9 mouse cellular contexts compared by ENCODE assay signal in genomic region chr2:73592231-73593100, GRCm38 (mm10). TPM values are rescaled to one million over a fixed set of nuclear protein-coding genes. Genes with fewer than 3 reads are reported as not detected.
DNase-seq lines count a peak whose midpoint lies in the region; ATAC-seq lines count a peak whose summit lies in the region.
"Had no signal": no experiment of that assay in that cellular context is flagged by ENCODE, and none has a peak within 500 bp of the region (broad histone marks: within the 10 kb centered on the region; RNA-seq: fewer than 3 reads in every experiment).

No protein-coding gene starts in this region.

- H3K27me3 ChIP-seq in embryonic facial prominence, embryonic 14.5 days (replicated peaks; ENCODE audit: control insufficient read depth, insufficient read depth, low read length), result no peaks in the 10 kb centered on the region
- no peaks in the 10 kb centered on the region for H3K27me3 ChIP-seq in heart, embryonic 16.5 days (ENCODE audit: control insufficient read depth, insufficient read depth, low read length)
- no peaks in the 10 kb centered on the region for H3K27me3 ChIP-seq in forebrain, embryonic 11.5 days (ENCODE audit: control insufficient read depth, insufficient read depth, low read length)
- H3K27me3 ChIP-seq: liver, embryonic 13.5 days had no signal

- peaks cover 38% of the 10 kb centered on the region for H3K4me1 ChIP-seq in embryonic facial prominence, embryonic 14.5 days (ENCODE audit: control insufficient read depth, insufficient read depth, low read length)
- H3K4me1 ChIP-seq in heart, embryonic 16.5 days (ENCODE audit: control insufficient read depth, insufficient read depth, low read length), result peaks cover 52% of the 10 kb centered on the region
- H3K4me1 ChIP-seq in forebrain, embryonic 11.5 days (replicated peaks; ENCODE audit: control insufficient read depth, insufficient read depth, low read length), result peaks cover 8% of the 10 kb centered on the region; the same call in 1 of the 2 replicates

- no peak overlapping the region for H3K4me3 ChIP-seq in embryonic facial prominence, embryonic 14.5 days (ENCODE audit: low read depth, low read length)
- no peak overlapping the region for H3K4me3 ChIP-seq in heart, embryonic 16.5 days (ENCODE audit: low read length)
- no peak overlapping the region for H3K4me3 ChIP-seq in forebrain, embryonic 11.5 days (ENCODE audit: low read depth, low read length)
- H3K4me3 ChIP-seq: liver, embryonic 13.5 days had no signal

- H3K36me3 ChIP-seq in embryonic facial prominence, embryonic 14.5 days (ENCODE audit: control insufficient read depth, insufficient read depth, low read length), result no peaks in the 10 kb centered on the region
- H3K36me3 ChIP-seq in heart, embryonic 16.5 days (ENCODE audit: control insufficient read depth, insufficient read depth), result no peaks in the 10 kb centered on the region
- H3K36me3 ChIP-seq in forebrain, embryonic 11.5 days (ENCODE audit: control insufficient read depth, insufficient read depth, low read length), result no peaks in the 10 kb centered on the region
- H3K36me3 ChIP-seq: liver, embryonic 13.5 days had no signal

- peak; percentile 80 for DNase-seq in NIH3T3 (ENCODE audit: low read depth)
- DNase-seq in embryonic facial prominence, embryonic 14.5 days (ENCODE audit: low spot score), result peak; percentile 51
- peak; percentile 69 for DNase-seq in layer of hippocampus, adult 9-10 months (ENCODE audit: low spot score)
- DNase-seq in right cerebral cortex, postnatal 10 days (ENCODE audit: low spot score in 2 of 2), result peak; percentile 65 to 85
- DNase-seq in cerebellum, adult 9-11 months, result no peak
- no peak for DNase-seq in Muller cell, postnatal 12 days (ENCODE audit: inconsistent ontology term)
- DNase-seq in forebrain, embryonic 11.5 days (ENCODE audit: low spot score), result no peak
- DNase-seq: liver, embryonic 13.5 days had no signal

- no peaks in the 10 kb centered on the region for H3K9me3 ChIP-seq in embryonic facial prominence, embryonic 14.5 days (ENCODE audit: control insufficient read depth, low read length)
- H3K9me3 ChIP-seq in heart, embryonic 16.5 days (replicated peaks; ENCODE audit: control insufficient read depth, low read length), result no peaks in the 10 kb centered on the region
- H3K9me3 ChIP-seq in forebrain, embryonic 11.5 days (ENCODE audit: control insufficient read depth, low read length), result no peaks in the 10 kb centered on the region
- H3K9me3 ChIP-seq: liver, embryonic 13.5 days had no signal

- WGBS in embryonic facial prominence, embryonic 14.5 days, result 61% methylated on average over 14 of the region's 14 CpGs
- WGBS in heart, embryonic 16.5 days, result 46% methylated on average over 14 of the region's 14 CpGs
- WGBS in forebrain, embryonic 11.5 days, result 84% methylated on average over 14 of the region's 14 CpGs

- no peak overlapping the region for H3K4me2 ChIP-seq in embryonic facial prominence, embryonic 14.5 days (ENCODE audit: low read depth, low read length)
- H3K4me2 ChIP-seq in heart, embryonic 16.5 days (ENCODE audit: low read depth, low read length), result peak overlapping the region; percentile 26
- H3K4me2 ChIP-seq in forebrain, embryonic 11.5 days (ENCODE audit: low read depth, low read length, severe bottlenecking), result no peak overlapping the region
- H3K4me2 ChIP-seq: liver, embryonic 13.5 days had no signal

- no peak overlapping the region for H3K27ac ChIP-seq in embryonic facial prominence, embryonic 14.5 days (replicated peaks; ENCODE audit: low read depth, low read length)
- H3K27ac ChIP-seq in heart, embryonic 16.5 days (ENCODE audit: low read length), result peak overlapping the region; percentile 78
- H3K27ac ChIP-seq in forebrain, embryonic 11.5 days (ENCODE audit: low read depth, low read length), result no peak overlapping the region
- H3K27ac ChIP-seq: liver, embryonic 13.5 days had no signal

- no peak overlapping the region for H3K9ac ChIP-seq in embryonic facial prominence, embryonic 14.5 days (ENCODE audit: low read depth, low read length)
- H3K9ac ChIP-seq in heart, embryonic 16.5 days (ENCODE audit: low read length), result no peak overlapping the region; the same call in 1 of the 2 replicates
- H3K9ac ChIP-seq in forebrain, embryonic 11.5 days (ENCODE audit: low read length), result no peak overlapping the region
- H3K9ac ChIP-seq: liver, embryonic 13.5 days had no signal

- no peak for ATAC-seq in embryonic facial prominence, embryonic 14.5 days (ENCODE audit: low read depth)
- peak; percentile 46; the same call in 1 of the 2 replicates for ATAC-seq in heart, embryonic 16.5 days (replicated peaks; ENCODE audit: extremely low read depth, insufficient read depth, low FRiP score)
- no peak for ATAC-seq in forebrain, embryonic 11.5 days (replicated peaks; ENCODE audit: low FRiP score)

RNA-seq across cellular contexts. Expression of gene Chrna1, which starts 12.3 kb away (rescaled TPM):
- polyA plus RNA-seq in embryonic facial prominence, embryonic 14.5 days (2014; fragmentation: Nextera tagmentation; extraction: Ambion mirVana), result 25.9 and 26.2 TPM in 2 replicates
- polyA plus RNA-seq in heart, embryonic 16.5 days (2015; fragmentation: Nextera tagmentation; extraction: Ambion mirVana), result 0.19 and 0.34 TPM in 2 replicates
- polyA plus RNA-seq in forebrain, embryonic 11.5 days (2014; fragmentation: Nextera tagmentation; extraction: Ambion mirVana), result 0.09 and 0.32 TPM in 2 replicates

Comparison
In these comparisons a context has a peak if more than half of its experiments do, and no peak if none do; other contexts are left out.
1. DNase-seq: peak in NIH3T3 (single experiment), embryonic facial prominence, embryonic 14.5 days (single experiment), layer of hippocampus, adult 9-10 months (single experiment) and right cerebral cortex, postnatal 10 days (2 of 2); none in cerebellum, adult 9-11 months (single experiment), Muller cell, postnatal 12 days (single experiment) and forebrain, embryonic 11.5 days (single experiment).
2. RNA of gene Chrna1, which starts 12.3 kb away (polyA plus RNA-seq): 25.9 to 26.2 TPM in embryonic facial prominence, embryonic 14.5 days; 0.19 to 0.34 TPM in heart, embryonic 16.5 days and 0.09 to 0.32 TPM in forebrain, embryonic 11.5 days; every median in the first group is over 10 times any median in the second.